Mouse (Mus musculus) urinary bladder, postnatal 25 days (tissue): ENCODE measurements at regions not wholly inside any gene's neighbourhood (a gene's known extent, or its start where the extent isn't known, plus 50 kb on each side); places are given as distances from the start of the nearest gene placed in this dataset.
A peak's percentile ranks its signal among the peaks of the same experiment; 100 is the strongest.

Experiments
- DNase-seq: peaks from one replicate; pipeline ENCODE4 v3.0.0; 2022; ENCODE audit warnings: low spot score

DNA sequence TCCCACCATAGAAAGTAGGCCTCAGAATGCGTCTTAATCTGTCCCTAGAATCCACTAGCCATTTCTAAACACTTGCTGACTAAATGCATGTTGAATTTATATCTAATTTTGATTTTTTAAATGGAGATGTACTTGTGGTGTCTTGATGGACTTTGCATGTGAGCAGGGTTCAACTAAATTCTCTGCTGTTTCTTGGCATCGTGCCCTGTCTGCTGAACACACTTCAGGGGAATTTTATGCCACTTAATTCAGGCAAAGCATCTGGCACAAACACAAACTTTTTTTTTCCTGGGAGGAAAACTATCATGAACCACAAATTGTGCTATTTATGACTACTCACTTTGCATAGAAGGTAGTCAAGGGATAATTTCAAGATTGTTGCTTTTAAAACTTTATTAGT is 87.7 kb downstream of the Stc2 start:
- no peak for DNase-seq

- peak; percentile 64 for DNase-seq
Observed at GRCm38 (mm10) chr11:31248467-31248866, 66.2 kb upstream of the Gm17332 start.
